Mouse (Mus musculus) forebrain, embryonic 11.5 days (tissue): ENCODE data around the gene Cmklr1. TPM values are rescaled to one million over a fixed set of nuclear protein-coding genes. Genes with fewer than 3 reads are reported as not detected.
A peak's percentile ranks its signal among the peaks of the same experiment; 100 is the strongest.

Source experiments
- ATAC-seq: fragments of 200-750 bp; cut with Nextera tagmentation; replicated peaks from 2 replicates; pipeline ENCODE4 v1.8.0; 2017; ENCODE audit warnings: moderate TSS enrichment; ENCODE audit not compliant: low FRiP score
- DNase-seq: peaks from one replicate; pipeline ENCODE4 v3.0.0-alpha.2; 2017; ENCODE audit warnings: low spot score
- H3K27ac ChIP-seq: fragments of 300-500 bp; sonication (generic); 2 replicates; pipeline ENCODE4 v1.5.1; 2014; ENCODE audit warnings: low read depth, low read length
- H3K27me3 ChIP-seq: fragments of 300-500 bp; sonication (generic); 2 replicates; pipeline ENCODE4 v1.6.1; 2014; ENCODE audit warnings: mild to moderate bottlenecking, low read length, mixed read lengths; ENCODE audit not compliant: control insufficient read depth, insufficient read depth
- H3K36me3 ChIP-seq: fragments of 300-500 bp; sonication (generic); 2 replicates; pipeline ENCODE4 v1.6.1; 2014; ENCODE audit warnings: mild to moderate bottlenecking, low read length, moderate library complexity, mixed read lengths; ENCODE audit not compliant: control insufficient read depth, insufficient read depth
- H3K4me1 ChIP-seq: fragments of 300-500 bp; sonication (generic); replicated peaks from 2 replicates; pipeline ENCODE4 v1.6.1; 2014; ENCODE audit warnings: low read length, mixed read lengths; ENCODE audit not compliant: control insufficient read depth, insufficient read depth
- H3K4me2 ChIP-seq: fragments of 300-500 bp; sonication (generic); 2 replicates; pipeline ENCODE4 v1.6.1; 2014; ENCODE audit warnings: low read depth, mild to moderate bottlenecking, low read length, moderate library complexity, mixed read lengths; ENCODE audit not compliant: severe bottlenecking
- H3K4me3 ChIP-seq: fragments of 300-500 bp; sonication (generic); 2 replicates; pipeline ENCODE4 v1.5.1; 2014; ENCODE audit warnings: low read depth, low read length
- H3K9ac ChIP-seq: fragments of 300-500 bp; sonication (generic); 2 replicates; pipeline ENCODE4 v1.6.1; 2014; ENCODE audit warnings: low read length
- H3K9me3 ChIP-seq: fragments of 300-500 bp; sonication (generic); 2 replicates; pipeline ENCODE4 v1.6.1; 2016; ENCODE audit warnings: low read length, mixed read lengths; ENCODE audit not compliant: control insufficient read depth
- WGBS: fragments of 180-500 bp; shearing (Covaris S2); extraction: QIAGEN DNeasy Blood & Tissue Kit; methylation state at CpG from one replicate; pipeline ENCODE4 v1.1.7; 2014; 5-methylcytosine and 5-hydroxymethylcytosine counted together
- polyA plus RNA-seq: library from polyadenylated mRNA; unstranded; fragments of >200 nt; fragmentation: Nextera tagmentation; extraction: Ambion mirVana; gene quantifications from 2 replicates; pipeline ENCODE4 v1.2.1, GENCODE M21; 2014

Gene Cmklr1
- polyA plus RNA-seq, 1 experiment from 2014 or later, result 1.1 TPM

- no peak for DNase-seq
- Histone ChIP-seq H3K27me3 (no peaks in the 10 kb centered on the region), H3K4me1 (no peaks in the 10 kb centered on the region), H3K9ac (no peak overlapping the region), H3K27ac (no peak overlapping the region), H3K4me2 (no peak overlapping the region), H3K4me3 (no peak overlapping the region), H3K36me3 (no peaks in the 10 kb centered on the region), H3K9me3 (no peaks in the 10 kb centered on the region)
- WGBS, result 92% methylated on average over 4 of the region's 4 CpGs
- no peak for ATAC-seq
These were observed 5.7 kb downstream of the Cmklr1 start for GRCm38 (mm10) chr5:113644520-113644919.

DNA sequence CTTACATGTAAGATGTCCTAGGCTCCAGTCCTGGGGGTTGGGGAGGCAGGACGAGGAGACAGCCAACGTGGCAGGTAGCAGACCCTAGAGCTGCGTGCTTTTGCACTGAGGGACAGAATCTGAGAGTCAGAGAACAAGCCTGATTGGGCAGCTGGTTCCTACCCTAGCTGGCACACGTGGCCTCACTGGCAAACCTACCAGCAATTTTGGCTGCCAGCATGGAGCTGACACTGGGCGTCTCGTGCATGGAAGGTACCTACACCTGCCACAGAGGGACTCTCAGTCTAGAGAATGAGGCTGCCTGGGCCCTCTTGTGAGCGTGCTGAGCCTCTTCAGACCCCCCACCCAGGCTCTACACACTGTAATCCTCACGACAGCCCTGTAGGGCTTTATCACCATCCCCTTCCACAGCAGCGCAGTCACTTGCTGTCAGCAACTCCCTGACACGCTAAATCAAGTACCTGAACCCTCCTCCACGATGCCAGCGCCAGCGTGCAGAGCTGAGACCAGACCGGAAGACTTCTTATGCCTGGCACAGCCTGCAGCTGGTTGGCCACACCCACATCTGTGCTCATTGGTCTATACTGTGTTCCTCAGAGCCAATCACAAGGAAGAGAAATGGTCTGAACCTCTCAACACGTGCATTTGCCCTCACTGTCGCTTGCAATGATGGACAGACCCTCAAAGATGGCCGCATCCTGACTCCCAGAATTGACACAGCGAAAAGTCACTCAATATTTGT lies 6.9 kb downstream of the Cmklr1 start:
- Histone ChIP-seq H3K9ac (no peak overlapping the region), H3K4me2 (peak overlapping the region; percentile 33; the same call in 1 of the 2 replicates), H3K9me3 (no peaks in the 10 kb centered on the region), H3K4me1 (no peaks in the 10 kb centered on the region), H3K4me3 (no peak overlapping the region), H3K36me3 (no peaks in the 10 kb centered on the region), H3K27ac (no peak overlapping the region), H3K27me3 (no peaks in the 10 kb centered on the region)
- ATAC-seq (peak; percentile 83), DNase-seq (peak; percentile 58)
- 55% methylated on average over 18 of the region's 18 CpGs for WGBS

DNA sequence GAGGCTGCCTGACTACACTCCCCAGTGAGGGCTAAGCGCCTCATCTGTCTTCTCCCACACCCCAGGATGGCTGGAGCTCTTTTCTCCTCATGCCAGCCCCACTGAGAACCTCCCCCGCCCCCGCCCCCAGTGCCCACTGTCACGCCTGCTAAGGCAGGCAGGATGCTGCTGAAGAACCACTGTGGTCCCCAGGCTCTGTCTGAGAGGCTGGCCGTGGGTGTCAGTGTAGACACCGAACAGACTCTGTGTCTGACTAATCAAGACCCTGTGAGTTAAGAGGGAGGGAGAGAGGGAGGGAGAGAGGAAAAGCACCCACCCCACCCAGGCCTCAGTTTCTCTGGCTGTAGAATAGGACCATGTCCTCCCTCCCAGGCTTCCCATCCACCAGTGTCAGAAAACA lies 9.2 kb downstream of the Cmklr1 start:
- Histone ChIP-seq H3K4me2 (no peak overlapping the region), H3K36me3 (no peaks in the 10 kb centered on the region), H3K27me3 (no peaks in the 10 kb centered on the region), H3K9ac (no peak overlapping the region), H3K9me3 (no peaks in the 10 kb centered on the region), H3K4me3 (no peak overlapping the region), H3K27ac (no peak overlapping the region), H3K4me1 (no peaks in the 10 kb centered on the region)
- 58% methylated on average over 6 of the region's 6 CpGs for WGBS
- DNase-seq, result no peak
- no peak for ATAC-seq

- WGBS, result 77% methylated on average over 5 of the region's 5 CpGs
These were observed 11.1 kb downstream of the Cmklr1 start for GRCm38 (mm10) chr5:113639126-113639525.

DNA sequence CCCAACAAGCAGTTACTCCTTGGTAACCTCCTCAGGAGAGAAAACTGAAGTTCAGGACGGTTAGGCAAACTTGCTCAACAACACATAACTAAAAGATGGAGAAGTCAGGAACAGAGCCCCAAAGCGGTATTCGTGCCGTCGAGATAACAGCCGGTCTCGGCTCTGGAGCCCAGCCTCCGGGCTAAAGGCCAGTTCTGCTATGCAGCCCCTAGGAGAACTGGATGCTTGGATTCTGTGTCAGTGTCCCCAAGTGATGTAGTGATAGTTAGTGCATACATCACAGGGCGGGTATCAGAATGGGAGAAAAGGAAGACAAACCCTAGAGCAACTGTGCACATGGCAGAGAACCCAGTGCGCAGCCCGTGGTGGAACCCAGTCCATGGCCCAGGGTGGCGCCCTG lies 12.2 kb downstream of the Cmklr1 start:
- H3K27ac ChIP-seq, result no peak overlapping the region
- 90% methylated on average over 12 of the region's 12 CpGs for WGBS

More at GRCm38 (mm10) chr5:113639126-113639525, 11.1 kb downstream of the Cmklr1 start:
- Histone ChIP-seq H3K4me1 (no peaks in the 10 kb centered on the region), H3K9ac (no peak overlapping the region), H3K4me3 (no peak overlapping the region), H3K27me3 (no peaks in the 10 kb centered on the region), H3K4me2 (no peak overlapping the region), H3K9me3 (no peaks in the 10 kb centered on the region), H3K27ac (no peak overlapping the region), H3K36me3 (no peaks in the 10 kb centered on the region)
- DNase-seq (no peak), ATAC-seq (no peak)

DNA sequence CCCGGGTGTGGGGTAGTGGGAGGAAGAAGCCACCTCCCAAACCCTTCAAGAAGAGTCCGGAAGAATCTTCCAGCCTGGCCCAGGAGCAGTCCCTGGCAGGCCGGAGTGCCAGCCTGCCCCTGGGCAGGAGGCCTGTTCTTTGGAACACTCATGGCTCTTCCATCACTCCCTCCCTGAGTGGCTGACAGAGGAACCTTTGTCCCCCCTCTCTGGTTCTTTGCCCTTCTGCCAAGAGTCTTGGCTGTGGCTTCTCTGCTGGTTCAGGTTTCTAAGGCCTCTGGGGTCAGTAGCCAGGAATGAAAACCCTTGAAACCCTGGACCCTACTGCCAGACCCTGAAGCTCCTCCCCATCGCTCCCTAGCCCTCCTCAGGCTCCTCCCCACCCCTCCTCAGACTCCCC lies 12.6 kb downstream of the Cmklr1 start:
- DNase-seq (no peak), ATAC-seq (no peak)
- 90% methylated on average over 4 of the region's 4 CpGs for WGBS
- Histone ChIP-seq H3K27ac (no peak overlapping the region), H3K4me3 (no peak overlapping the region), H3K4me2 (no peak overlapping the region), H3K4me1 (no peaks in the 10 kb centered on the region), H3K9me3 (no peaks in the 10 kb centered on the region), H3K27me3 (no peaks in the 10 kb centered on the region), H3K9ac (no peak overlapping the region), H3K36me3 (no peaks in the 10 kb centered on the region)

More for the DNA sequence above, 12.2 kb downstream of the Cmklr1 start:
- H3K4me2 ChIP-seq, result no peak overlapping the region
- no peak for DNase-seq
- no peaks in the 10 kb centered on the region for H3K27me3 ChIP-seq
- no peak for ATAC-seq
- H3K4me1 ChIP-seq, result no peaks in the 10 kb centered on the region
- H3K36me3 ChIP-seq, result no peaks in the 10 kb centered on the region
- no peak overlapping the region for H3K4me3 ChIP-seq
- no peaks in the 10 kb centered on the region for H3K9me3 ChIP-seq
- no peak overlapping the region for H3K9ac ChIP-seq

GRCm38 (mm10) chr5:113635861-113636565 lies 14.2 kb downstream of the Cmklr1 start:
- H3K4me1 ChIP-seq, result no peaks in the 10 kb centered on the region

DNA sequence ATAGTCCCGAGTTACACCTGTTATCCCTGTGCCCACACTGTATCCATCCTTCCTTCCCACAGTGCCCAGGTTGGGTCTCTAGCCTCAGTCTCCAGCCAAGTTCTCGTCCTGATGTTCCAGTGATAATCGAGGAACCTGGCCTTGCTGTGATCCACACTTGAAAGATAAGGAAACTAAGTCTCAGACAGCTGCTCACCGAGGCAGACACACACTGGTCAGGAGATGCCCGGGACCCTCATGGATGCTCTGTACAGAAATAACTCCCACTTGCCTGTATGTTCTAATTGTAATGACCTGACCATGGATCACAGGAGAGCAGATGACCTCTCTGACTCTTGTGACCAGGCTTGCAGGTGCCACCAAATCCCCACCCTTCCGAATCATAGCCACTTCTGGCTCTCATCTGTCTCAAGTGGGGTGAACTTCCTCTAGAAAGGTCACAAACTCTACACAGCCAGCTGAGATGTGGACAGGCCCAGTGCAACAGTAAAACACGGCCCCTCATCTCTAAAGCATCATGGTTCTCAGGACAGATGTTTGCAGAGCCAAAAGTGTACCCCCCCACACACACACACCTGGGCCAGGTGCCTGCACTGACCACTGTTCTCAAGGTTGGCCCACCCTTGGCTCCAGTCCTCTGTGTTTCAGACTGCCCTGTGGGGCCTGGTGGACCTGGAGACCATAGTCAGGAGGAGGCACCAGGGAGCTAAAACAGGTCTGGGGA lies 15.2 kb downstream of the Cmklr1 start:
- H3K9me3 ChIP-seq, result no peaks in the 10 kb centered on the region
- no peak overlapping the region for H3K27ac ChIP-seq
- H3K9ac ChIP-seq, result no peak overlapping the region
- H3K4me2 ChIP-seq, result no peak overlapping the region
- no peaks in the 10 kb centered on the region for H3K27me3 ChIP-seq
- 85% methylated on average over 7 of the region's 7 CpGs for WGBS
- H3K4me1 ChIP-seq, result no peaks in the 10 kb centered on the region
- H3K36me3 ChIP-seq, result no peaks in the 10 kb centered on the region
- no peak overlapping the region for H3K4me3 ChIP-seq
- ATAC-seq (no peak), DNase-seq (no peak)

More at GRCm38 (mm10) chr5:113635861-113636565, 14.2 kb downstream of the Cmklr1 start:
- Histone ChIP-seq H3K4me3 (no peak overlapping the region), H3K27ac (no peak overlapping the region), H3K36me3 (no peaks in the 10 kb centered on the region), H3K9me3 (no peaks in the 10 kb centered on the region), H3K9ac (no peak overlapping the region), H3K27me3 (no peaks in the 10 kb centered on the region), H3K4me2 (no peak overlapping the region)
- ATAC-seq, result no peak
- DNase-seq, result no peak
- 85% methylated on average over 15 of the region's 15 CpGs for WGBS
